Mouse (Mus musculus): ENCODE data around the gene Ksr2. TPM values are rescaled to one million over a fixed set of nuclear protein-coding genes. Genes with fewer than 3 reads are reported as not detected.
"Not testable (repeated sequence)": the region's sequence is repeated elsewhere in the genome, so short reads cannot be mapped to it uniquely, and the experiment has no call there.

The Ksr2 gene
- polyA plus RNA-seq, 1 experiment, result not detected

DNA sequence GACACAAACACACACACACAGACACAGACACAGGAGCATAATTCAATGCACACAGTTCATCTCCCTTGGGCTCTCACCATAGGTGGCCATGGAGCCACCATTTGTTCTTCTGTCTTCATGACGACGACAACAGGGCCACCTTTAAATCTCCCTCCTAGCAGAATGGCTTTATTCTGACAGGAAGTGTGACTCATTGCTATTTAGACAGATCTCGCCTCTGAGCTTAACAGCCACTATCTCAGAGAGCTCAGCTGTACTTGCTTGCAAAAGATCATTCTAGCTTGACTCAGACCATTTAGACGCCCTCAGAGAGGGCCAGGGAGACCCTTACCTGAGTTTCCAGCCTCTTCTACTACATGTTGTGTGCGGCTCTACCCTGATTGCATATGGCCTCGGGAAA, 175.5 kb downstream of the Ksr2 start:
- TF ChIP-seq TAL1 (IDR thresholded peaks at IDR 0.05; ENCODE audit: low read length) (no peak), GATA1 (IDR thresholded peaks at IDR 0.05; ENCODE audit: low read length) (no peak)
- no peaks in the 10 kb centered on the region for H3K4me1 ChIP-seq (ENCODE audit: control insufficient read depth)
- no peak overlapping the region for H3K4me3 ChIP-seq (replicated peaks)
- no peaks in the 10 kb centered on the region for H3K36me3 ChIP-seq (ENCODE audit: control insufficient read depth)
- H3K27me3 ChIP-seq (ENCODE audit: control insufficient read depth), result no peaks in the 10 kb centered on the region; the same call in 1 of the 2 replicates
- peaks cover 12% of the 10 kb centered on the region for H3K9me3 ChIP-seq (ENCODE audit: control insufficient read depth, low read length)

DNA sequence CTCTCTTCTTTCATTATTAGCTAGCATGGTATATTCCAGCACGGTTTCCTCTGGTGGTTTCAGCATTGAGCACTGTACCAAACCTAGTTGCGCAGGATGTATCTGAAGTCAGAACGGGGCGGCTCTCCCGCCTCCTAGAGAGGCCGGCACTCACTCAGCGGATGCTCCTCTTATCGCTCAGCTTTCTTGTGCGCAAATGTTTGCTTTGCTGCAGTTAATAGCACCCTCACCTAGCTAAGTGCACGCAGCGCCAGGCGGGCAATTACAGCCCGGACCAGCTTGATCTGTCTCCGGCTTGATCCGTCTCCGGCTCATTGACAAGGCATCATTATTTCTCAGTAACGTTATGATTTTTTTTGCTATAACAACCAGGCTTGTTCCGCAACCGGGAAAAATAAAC, 179.5 kb downstream of the Ksr2 start:
- H3K4me3 ChIP-seq (replicated peaks), result no peak overlapping the region
- no peaks in the 10 kb centered on the region; the same call in 1 of the 2 replicates for H3K27me3 ChIP-seq (ENCODE audit: control insufficient read depth)
- H3K4me1 ChIP-seq (ENCODE audit: control insufficient read depth), result no peaks in the 10 kb centered on the region
- no peaks in the 10 kb centered on the region for H3K36me3 ChIP-seq (ENCODE audit: control insufficient read depth)
- TF ChIP-seq GATA1 (IDR thresholded peaks at IDR 0.05; ENCODE audit: low read length) (no peak), TAL1 (IDR thresholded peaks at IDR 0.05; ENCODE audit: low read length) (no peak)
- H3K9me3 ChIP-seq (ENCODE audit: control insufficient read depth, low read length), result peaks cover 18% of the 10 kb centered on the region

DNA sequence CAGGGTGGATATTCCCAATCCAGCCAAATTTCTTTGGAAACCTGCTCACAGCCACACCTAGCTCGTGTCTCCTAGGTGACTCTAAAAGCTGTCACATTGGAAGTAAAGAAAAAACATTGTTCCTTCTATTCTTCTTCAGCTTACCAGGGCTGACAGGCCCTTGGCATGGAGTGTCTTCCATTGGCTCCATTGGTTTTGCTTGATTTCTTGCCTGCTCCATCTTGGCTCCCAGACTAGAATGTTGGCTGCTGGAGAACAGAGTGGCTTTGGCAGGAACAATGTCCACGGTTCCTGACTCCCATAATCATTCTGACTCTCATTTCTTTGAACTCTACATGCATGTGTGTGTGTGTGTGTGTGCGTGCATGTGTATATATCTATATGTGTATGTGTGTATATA, 183.0 kb downstream of the Ksr2 start:
- Histone ChIP-seq H3K36me3 (ENCODE audit: control insufficient read depth) (no peaks in the 10 kb centered on the region), H3K4me1 (ENCODE audit: control insufficient read depth) (no peaks in the 10 kb centered on the region), H3K9me3 (ENCODE audit: control insufficient read depth, low read length) (peaks cover 16% of the 10 kb centered on the region), H3K4me3 (replicated peaks) (no peak overlapping the region), H3K27me3 (ENCODE audit: control insufficient read depth) (no peaks in the 10 kb centered on the region; the same call in 1 of the 2 replicates)
- TF ChIP-seq GATA1 (IDR thresholded peaks at IDR 0.05; ENCODE audit: low read length), result no peak
- TF ChIP-seq TAL1 (IDR thresholded peaks at IDR 0.05; ENCODE audit: low read length), result no peak

DNA sequence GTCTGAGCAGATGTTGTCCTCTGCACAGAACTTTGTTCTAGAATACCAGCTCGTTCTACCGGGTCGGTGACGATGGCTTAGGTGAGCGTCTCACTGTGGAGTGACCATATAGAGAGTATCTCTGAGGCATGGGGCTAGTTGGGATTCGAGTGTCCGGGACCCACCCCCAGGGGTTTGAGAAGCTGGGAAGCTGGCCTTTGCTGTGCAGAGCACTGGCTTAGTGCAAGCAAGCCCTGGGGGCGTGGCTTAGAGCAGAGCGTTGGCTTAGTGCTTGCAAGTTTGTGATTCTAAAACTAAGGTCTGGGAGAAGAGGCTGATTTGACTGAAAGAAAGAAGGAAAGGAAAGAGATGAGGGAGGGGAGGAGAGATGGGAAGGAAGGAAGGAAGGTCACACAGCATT, 188.2 kb downstream of the Ksr2 start:
- H3K4me3 ChIP-seq (replicated peaks), result no peak overlapping the region
- TF ChIP-seq GATA1 (IDR thresholded peaks at IDR 0.05; ENCODE audit: low read length) (no peak), TAL1 (IDR thresholded peaks at IDR 0.05; ENCODE audit: low read length) (no peak)
- no peaks in the 10 kb centered on the region for H3K36me3 ChIP-seq (ENCODE audit: control insufficient read depth)
- no peaks in the 10 kb centered on the region for H3K27me3 ChIP-seq (ENCODE audit: control insufficient read depth)
- no peaks in the 10 kb centered on the region for H3K4me1 ChIP-seq (ENCODE audit: control insufficient read depth)
- H3K9me3 ChIP-seq (ENCODE audit: control insufficient read depth, low read length), result no peaks in the 10 kb centered on the region

DNA sequence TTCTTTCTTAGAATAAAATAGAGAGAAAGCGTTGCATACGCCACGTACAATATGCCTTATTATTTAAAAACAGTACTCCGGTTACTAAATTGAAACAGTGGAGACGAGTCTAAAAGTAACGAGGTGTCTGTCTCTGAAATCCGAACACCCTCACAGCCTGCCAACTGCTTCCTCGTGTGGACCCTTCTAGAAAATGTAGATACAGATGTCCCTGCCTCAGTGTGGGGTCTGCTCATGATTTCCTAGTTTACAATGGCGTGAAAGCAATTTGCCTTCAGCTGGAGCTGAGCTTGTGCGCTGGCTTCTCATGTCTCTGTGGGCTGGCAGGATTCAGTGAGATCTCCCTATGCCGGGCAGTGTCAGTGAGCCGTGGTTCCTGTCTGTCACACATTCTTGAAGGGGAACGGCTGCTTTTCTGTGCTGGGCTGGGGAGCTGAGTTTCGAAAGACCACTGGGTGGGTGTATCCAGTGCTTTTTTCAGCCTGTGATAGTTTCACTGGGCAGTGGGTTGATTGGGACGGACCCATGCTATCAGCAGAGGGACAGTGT, 194.0 kb downstream of the Ksr2 start:
- H3K36me3 ChIP-seq (ENCODE audit: control insufficient read depth), result no peaks in the 10 kb centered on the region
- H3K4me1 ChIP-seq (ENCODE audit: control insufficient read depth), result no peaks in the 10 kb centered on the region
- no peaks in the 10 kb centered on the region for H3K27me3 ChIP-seq (ENCODE audit: control insufficient read depth)
- H3K9me3 ChIP-seq (ENCODE audit: control insufficient read depth, low read length), result no peaks in the 10 kb centered on the region
- H3K4me3 ChIP-seq (replicated peaks), result no peak overlapping the region
- TF ChIP-seq GATA1 (IDR thresholded peaks at IDR 0.05; ENCODE audit: low read length) (no peak), TAL1 (IDR thresholded peaks at IDR 0.05; ENCODE audit: low read length) (no peak)

DNA sequence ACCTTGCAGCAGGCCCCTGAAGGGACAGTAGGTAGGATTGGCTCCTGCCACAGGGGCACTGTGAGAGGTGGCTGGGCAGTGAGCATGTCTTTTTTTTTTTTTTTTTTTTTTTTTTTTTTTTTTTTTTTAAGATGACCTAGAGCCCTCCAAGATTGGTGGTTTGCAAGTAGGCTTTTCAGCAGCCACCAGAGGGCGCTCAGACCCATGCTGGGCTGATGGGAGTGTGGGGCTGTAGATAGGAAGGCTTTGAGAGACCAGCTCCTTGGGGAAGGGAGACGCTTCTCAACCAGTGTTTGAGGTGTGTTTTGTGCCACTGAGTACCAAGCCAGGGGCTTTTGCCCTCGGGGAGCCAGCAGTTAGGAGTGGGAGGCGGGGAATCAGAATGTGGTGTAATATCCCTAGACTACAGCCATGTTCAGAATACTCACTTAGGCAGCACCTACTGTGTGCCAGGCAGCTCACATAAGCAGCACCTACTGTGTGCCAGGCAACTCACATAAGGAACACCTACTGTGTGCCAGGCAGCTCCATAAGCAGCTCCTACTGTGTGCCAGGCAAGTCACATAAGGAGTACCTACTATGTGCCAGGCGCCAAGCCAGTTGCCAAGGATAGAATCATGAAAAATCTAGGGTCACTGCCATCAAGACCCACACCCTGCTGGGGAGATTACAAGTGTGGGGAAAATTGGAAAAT, 200.7 kb downstream of the Ksr2 start:
- Histone ChIP-seq H3K4me1 (ENCODE audit: control insufficient read depth) (no peaks in the 10 kb centered on the region), H3K9me3 (ENCODE audit: control insufficient read depth, low read length) (peaks cover 21% of the 10 kb centered on the region), H3K36me3 (ENCODE audit: control insufficient read depth) (no peaks in the 10 kb centered on the region), H3K27me3 (ENCODE audit: control insufficient read depth) (no peaks in the 10 kb centered on the region), H3K4me3 (replicated peaks) (no peak overlapping the region)
- TF ChIP-seq TAL1 (IDR thresholded peaks at IDR 0.05; ENCODE audit: low read length), result no peak
- no peak for TF ChIP-seq GATA1 (IDR thresholded peaks at IDR 0.05; ENCODE audit: low read length)

DNA sequence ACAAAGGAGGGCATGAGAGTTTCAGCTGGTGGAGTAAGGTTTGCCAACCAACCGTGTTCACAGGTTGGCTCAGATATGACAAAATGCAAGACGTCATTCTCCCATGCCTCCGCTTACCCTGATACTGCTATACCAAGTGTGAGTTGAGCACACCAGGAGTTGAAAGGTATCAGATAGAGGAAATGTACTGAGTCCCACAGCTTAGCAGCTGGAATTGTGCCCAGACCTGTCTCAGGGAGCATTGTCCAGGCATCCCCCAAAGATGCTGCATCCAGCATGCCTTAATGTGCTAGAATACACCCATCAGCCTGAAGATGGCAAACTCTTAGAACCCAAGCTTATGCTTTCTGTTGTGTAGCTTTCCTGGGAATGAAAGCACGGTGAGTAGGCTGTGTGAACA, 206.5 kb downstream of the Ksr2 start:
- H3K9me3 ChIP-seq (ENCODE audit: control insufficient read depth, low read length), result peaks cover 14% of the 10 kb centered on the region
- no peaks in the 10 kb centered on the region for H3K4me1 ChIP-seq (ENCODE audit: control insufficient read depth)
- no peak overlapping the region for H3K4me3 ChIP-seq (replicated peaks)
- TF ChIP-seq TAL1 (IDR thresholded peaks at IDR 0.05; ENCODE audit: low read length) (no peak), GATA1 (IDR thresholded peaks at IDR 0.05; ENCODE audit: low read length) (no peak)
- no peaks in the 10 kb centered on the region for H3K36me3 ChIP-seq (ENCODE audit: control insufficient read depth)
- H3K27me3 ChIP-seq (ENCODE audit: control insufficient read depth), result no peaks in the 10 kb centered on the region

DNA sequence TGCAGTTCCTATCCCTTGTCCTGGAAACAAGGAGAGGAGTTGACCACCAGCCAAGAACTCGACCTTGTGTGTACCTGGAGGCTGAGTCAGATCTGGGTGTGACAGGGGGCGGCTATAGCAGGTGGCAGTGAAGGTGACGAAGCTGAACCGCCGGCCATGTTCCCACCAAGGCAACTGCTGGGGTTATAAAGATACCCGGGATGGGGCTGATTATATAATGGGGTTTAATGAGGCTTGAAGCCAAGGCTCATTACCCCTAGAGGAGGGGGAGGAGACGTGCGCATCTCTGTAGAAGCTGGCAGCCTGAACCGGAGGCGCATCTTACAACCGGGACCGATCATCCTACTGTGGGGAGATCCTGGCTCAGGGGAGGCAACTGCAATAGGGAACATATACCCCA, 208.4 kb downstream of the Ksr2 start:
- no peak for TF ChIP-seq TAL1 (IDR thresholded peaks at IDR 0.05; ENCODE audit: low read length)
- TF ChIP-seq GATA1 (IDR thresholded peaks at IDR 0.05; ENCODE audit: low read length), result no peak
- Histone ChIP-seq H3K27me3 (ENCODE audit: control insufficient read depth) (no peaks in the 10 kb centered on the region), H3K4me3 (replicated peaks) (no peak overlapping the region), H3K36me3 (ENCODE audit: control insufficient read depth) (no peaks in the 10 kb centered on the region), H3K4me1 (ENCODE audit: control insufficient read depth) (no peaks in the 10 kb centered on the region), H3K9me3 (ENCODE audit: control insufficient read depth, low read length) (peaks cover 8% of the 10 kb centered on the region; the same call in 1 of the 2 replicates)

DNA sequence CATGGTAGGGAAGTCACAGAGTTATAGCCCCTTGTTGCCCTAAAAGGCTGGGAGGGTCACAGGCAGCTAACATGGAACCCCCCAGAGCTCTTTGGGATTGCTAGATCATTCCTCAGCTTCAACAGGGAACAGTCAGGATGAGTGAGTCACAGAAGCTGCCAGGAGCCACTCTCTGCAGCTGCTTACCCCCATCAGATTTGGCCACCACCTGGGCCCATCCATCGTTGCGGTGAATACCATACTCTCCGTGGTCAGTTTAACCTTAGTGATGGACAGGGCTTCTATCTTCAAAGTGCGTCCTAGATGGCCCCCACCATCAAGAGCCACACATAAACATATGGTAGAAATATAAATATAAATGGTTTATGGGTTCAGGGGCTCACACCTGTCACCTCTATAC, 209.4 kb downstream of the Ksr2 start:
- not testable (repeated sequence) for H3K9me3 ChIP-seq (ENCODE audit: control insufficient read depth, low read length); H3K36me3 ChIP-seq (ENCODE audit: control insufficient read depth); H3K27me3 ChIP-seq (ENCODE audit: control insufficient read depth); H3K4me1 ChIP-seq (ENCODE audit: control insufficient read depth); H3K4me3 ChIP-seq (replicated peaks)

DNA sequence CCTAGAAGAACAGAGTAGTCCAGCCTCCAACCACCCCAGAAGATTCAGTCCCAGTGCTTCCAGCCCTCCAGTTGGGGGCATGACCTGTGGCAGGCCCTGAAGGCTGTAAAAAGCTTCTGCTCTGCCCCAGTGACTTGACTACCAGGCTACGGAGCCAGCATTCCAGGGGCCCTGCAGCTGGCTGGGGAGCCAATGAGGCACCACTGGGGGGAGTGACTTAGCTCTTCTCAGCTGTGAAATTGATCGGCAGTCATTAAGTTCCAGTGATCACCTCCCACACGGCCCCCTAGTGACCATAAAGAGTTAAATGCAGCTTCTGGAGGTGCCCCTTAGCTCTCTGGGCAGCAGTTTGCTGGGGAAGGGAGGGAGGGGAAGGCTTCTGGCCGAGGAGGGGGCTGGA, 213.1 kb downstream of the Ksr2 start:
- H3K4me3 ChIP-seq (replicated peaks), result no peak overlapping the region
- H3K9me3 ChIP-seq (ENCODE audit: control insufficient read depth, low read length), result peaks cover 7% of the 10 kb centered on the region
- H3K27me3 ChIP-seq (ENCODE audit: control insufficient read depth), result no peaks in the 10 kb centered on the region
- H3K36me3 ChIP-seq (ENCODE audit: control insufficient read depth), result no peaks in the 10 kb centered on the region
- no peak for TF ChIP-seq TAL1 (IDR thresholded peaks at IDR 0.05; ENCODE audit: low read length)
- no peak for TF ChIP-seq GATA1 (IDR thresholded peaks at IDR 0.05; ENCODE audit: low read length)
- no peaks in the 10 kb centered on the region for H3K4me1 ChIP-seq (ENCODE audit: control insufficient read depth)

Measured in erythroblast, embryonic 14.5 days (primary cell).